Mouse (Mus musculus): Measurements from ENCODE around the gene Degs2. TPM values are rescaled to one million over a fixed set of nuclear protein-coding genes. Genes with fewer than 3 reads are reported as not detected.

The Degs2 gene
- polyA plus RNA-seq, 1 experiment from 2014 or later, result 1.1 TPM

- 90% methylated on average over 11 of the region's 11 CpGs for WGBS
- H3K4me3 ChIP-seq (ENCODE audit: low read depth, low read length), result no peak overlapping the region
- peaks cover 77% of the 10 kb centered on the region for H3K36me3 ChIP-seq (ENCODE audit: control insufficient read depth, insufficient read depth, low read length)
- no peaks in the 10 kb centered on the region for H3K27me3 ChIP-seq (replicated peaks; ENCODE audit: control insufficient read depth, insufficient read depth, low read length)
- no peak overlapping the region for H3K4me2 ChIP-seq (ENCODE audit: low read depth, low read length)
- H3K4me1 ChIP-seq (ENCODE audit: control insufficient read depth, insufficient read depth, low read length), result no peaks in the 10 kb centered on the region
- H3K27ac ChIP-seq (replicated peaks; ENCODE audit: low read depth, low read length), result no peak overlapping the region
- H3K9ac ChIP-seq (ENCODE audit: low read depth, low read length), result no peak overlapping the region
- H3K9me3 ChIP-seq (ENCODE audit: control insufficient read depth, low read length), result no peaks in the 10 kb centered on the region
- DNase-seq (ENCODE audit: low spot score) (no peak), ATAC-seq (ENCODE audit: low read depth) (no peak)
Measured at GRCm38 (mm10) chr12:108653358-108654335, 48.5 kb downstream of the Degs2 start.

- H3K4me2 ChIP-seq (ENCODE audit: low read depth, low read length), result no peak overlapping the region
- no peak overlapping the region for H3K27ac ChIP-seq (replicated peaks; ENCODE audit: low read depth, low read length)
- DNase-seq (ENCODE audit: low spot score) (peak; percentile 74), ATAC-seq (ENCODE audit: low read depth) (no peak; the same call in 1 of the 2 replicates)
- no peak overlapping the region for H3K4me3 ChIP-seq (ENCODE audit: low read depth, low read length)
- no peaks in the 10 kb centered on the region for H3K9me3 ChIP-seq (ENCODE audit: control insufficient read depth, low read length)
- 62% methylated on average over 7 of the region's 7 CpGs for WGBS
- no peak overlapping the region for H3K9ac ChIP-seq (ENCODE audit: low read depth, low read length)
- peaks cover 76% of the 10 kb centered on the region for H3K36me3 ChIP-seq (ENCODE audit: control insufficient read depth, insufficient read depth, low read length)
- H3K27me3 ChIP-seq (replicated peaks; ENCODE audit: control insufficient read depth, insufficient read depth, low read length), result no peaks in the 10 kb centered on the region
- no peaks in the 10 kb centered on the region for H3K4me1 ChIP-seq (ENCODE audit: control insufficient read depth, insufficient read depth, low read length)
Measured at GRCm38 (mm10) chr12:108651053-108651660, 51.0 kb downstream of the Degs2 start.

DNA sequence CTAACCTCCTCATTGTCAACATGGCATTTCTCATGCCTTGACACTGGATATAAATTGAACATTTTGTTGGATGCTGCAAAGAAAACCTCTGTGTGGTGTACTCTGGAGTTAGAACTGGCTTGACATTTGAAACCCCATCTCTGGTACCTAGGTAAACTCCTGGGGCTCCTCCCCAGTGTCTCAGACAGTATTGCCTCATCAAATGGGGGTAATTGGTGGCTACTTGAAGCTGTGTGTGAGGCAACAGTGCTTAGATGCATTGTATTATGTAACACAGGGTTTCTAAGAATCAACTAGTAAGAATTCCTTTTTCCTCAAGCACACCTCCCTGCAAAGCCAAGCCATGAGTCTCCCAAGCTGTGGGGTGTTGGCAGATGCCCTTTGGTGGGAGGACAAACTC, 54.3 kb downstream of the Degs2 start:
- Histone ChIP-seq H3K4me2 (ENCODE audit: low read depth, low read length) (no peak overlapping the region), H3K27me3 (replicated peaks; ENCODE audit: control insufficient read depth, insufficient read depth, low read length) (no peaks in the 10 kb centered on the region), H3K4me3 (ENCODE audit: low read depth, low read length) (no peak overlapping the region), H3K27ac (replicated peaks; ENCODE audit: low read depth, low read length) (no peak overlapping the region), H3K36me3 (ENCODE audit: control insufficient read depth, insufficient read depth, low read length) (peaks cover 47% of the 10 kb centered on the region), H3K4me1 (ENCODE audit: control insufficient read depth, insufficient read depth, low read length) (no peaks in the 10 kb centered on the region), H3K9ac (ENCODE audit: low read depth, low read length) (no peak overlapping the region), H3K9me3 (ENCODE audit: control insufficient read depth, low read length) (no peaks in the 10 kb centered on the region)
- DNase-seq (ENCODE audit: low spot score), result no peak
- ATAC-seq (ENCODE audit: low read depth), result no peak

- Histone ChIP-seq H3K36me3 (ENCODE audit: control insufficient read depth, insufficient read depth, low read length) (peaks cover 31% of the 10 kb centered on the region), H3K4me2 (ENCODE audit: low read depth, low read length) (no peak overlapping the region), H3K27me3 (replicated peaks; ENCODE audit: control insufficient read depth, insufficient read depth, low read length) (no peaks in the 10 kb centered on the region), H3K9ac (ENCODE audit: low read depth, low read length) (no peak overlapping the region), H3K27ac (replicated peaks; ENCODE audit: low read depth, low read length) (no peak overlapping the region), H3K4me1 (ENCODE audit: control insufficient read depth, insufficient read depth, low read length) (no peaks in the 10 kb centered on the region), H3K9me3 (ENCODE audit: control insufficient read depth, low read length) (no peaks in the 10 kb centered on the region), H3K4me3 (ENCODE audit: low read depth, low read length) (no peak overlapping the region)
- ATAC-seq (ENCODE audit: low read depth) (no peak), DNase-seq (ENCODE audit: low spot score) (no peak)
- 100% methylated on average over 1 of the region's 1 CpGs for whole genome bisulfite sequencing
Measured at GRCm38 (mm10) chr12:108646234-108646633, 55.9 kb downstream of the Degs2 start.

DNA sequence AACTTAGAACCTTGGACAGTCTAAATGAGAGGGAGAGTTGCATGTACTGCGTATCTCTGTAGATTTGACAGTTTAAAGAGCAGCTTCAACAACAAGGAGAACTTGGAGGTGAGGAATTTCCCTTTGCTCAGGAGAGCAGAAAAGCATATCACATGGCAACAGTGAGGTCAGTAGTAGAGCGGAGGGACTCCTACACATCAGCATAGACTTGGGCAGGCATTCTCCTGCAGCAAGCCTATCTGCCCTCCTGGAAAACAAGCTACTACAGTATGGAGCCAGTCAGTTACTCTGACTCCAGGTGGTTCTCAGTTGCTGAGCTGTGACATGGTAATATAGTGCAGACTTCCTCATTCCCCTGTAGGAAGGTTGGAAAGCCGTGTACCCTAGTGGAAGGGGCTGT, 60.1 kb downstream of the Degs2 start:
- Histone ChIP-seq H3K4me3 (ENCODE audit: low read depth, low read length) (no peak overlapping the region), H3K27me3 (replicated peaks; ENCODE audit: control insufficient read depth, insufficient read depth, low read length) (no peaks in the 10 kb centered on the region), H3K36me3 (ENCODE audit: control insufficient read depth, insufficient read depth, low read length) (no peaks in the 10 kb centered on the region), H3K27ac (replicated peaks; ENCODE audit: low read depth, low read length) (no peak overlapping the region), H3K4me2 (ENCODE audit: low read depth, low read length) (no peak overlapping the region), H3K4me1 (ENCODE audit: control insufficient read depth, insufficient read depth, low read length) (no peaks in the 10 kb centered on the region), H3K9me3 (ENCODE audit: control insufficient read depth, low read length) (no peaks in the 10 kb centered on the region), H3K9ac (ENCODE audit: low read depth, low read length) (no peak overlapping the region)
- DNase-seq (ENCODE audit: low spot score) (no peak), ATAC-seq (ENCODE audit: low read depth) (no peak)
- 95% methylated on average over 3 of the region's 3 CpGs for WGBS

DNA sequence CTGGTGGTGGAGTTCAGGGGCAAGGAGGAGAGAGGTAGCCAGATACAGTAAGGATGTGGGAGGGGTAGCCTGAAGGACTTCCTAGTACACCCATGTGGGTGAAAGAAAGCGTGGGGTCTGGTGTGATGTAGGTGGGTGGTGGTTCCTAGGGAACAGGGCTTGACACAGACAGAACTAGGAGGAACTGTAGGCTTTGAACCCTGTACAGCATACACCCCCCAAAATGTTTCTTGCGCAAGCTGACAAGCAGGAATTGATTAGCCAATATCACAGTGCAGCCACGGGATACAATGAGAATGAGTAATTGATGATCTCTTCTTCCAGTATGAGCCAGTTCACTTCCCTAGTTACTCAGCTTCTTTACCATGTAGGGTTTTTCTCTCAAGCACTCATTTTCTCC, 63.0 kb downstream of the Degs2 start:
- no peaks in the 10 kb centered on the region for H3K9me3 ChIP-seq (ENCODE audit: control insufficient read depth, low read length)
- 0 out of 2 replicates have a peak, but pooled peaks cover 8% of the 10 kb centered on the region for H3K36me3 ChIP-seq (ENCODE audit: control insufficient read depth, insufficient read depth, low read length)
- no peak overlapping the region for H3K4me2 ChIP-seq (ENCODE audit: low read depth, low read length)
- no peak overlapping the region for H3K9ac ChIP-seq (ENCODE audit: low read depth, low read length)
- no peaks in the 10 kb centered on the region for H3K27me3 ChIP-seq (replicated peaks; ENCODE audit: control insufficient read depth, insufficient read depth, low read length)
- H3K4me3 ChIP-seq (ENCODE audit: low read depth, low read length), result no peak overlapping the region
- no peak for ATAC-seq (ENCODE audit: low read depth)
- DNase-seq (ENCODE audit: low spot score), result no peak
- no peaks in the 10 kb centered on the region for H3K4me1 ChIP-seq (ENCODE audit: control insufficient read depth, insufficient read depth, low read length)
- H3K27ac ChIP-seq (replicated peaks; ENCODE audit: low read depth, low read length), result no peak overlapping the region
- 93% methylated on average over 3 of the region's 3 CpGs for WGBS

DNA sequence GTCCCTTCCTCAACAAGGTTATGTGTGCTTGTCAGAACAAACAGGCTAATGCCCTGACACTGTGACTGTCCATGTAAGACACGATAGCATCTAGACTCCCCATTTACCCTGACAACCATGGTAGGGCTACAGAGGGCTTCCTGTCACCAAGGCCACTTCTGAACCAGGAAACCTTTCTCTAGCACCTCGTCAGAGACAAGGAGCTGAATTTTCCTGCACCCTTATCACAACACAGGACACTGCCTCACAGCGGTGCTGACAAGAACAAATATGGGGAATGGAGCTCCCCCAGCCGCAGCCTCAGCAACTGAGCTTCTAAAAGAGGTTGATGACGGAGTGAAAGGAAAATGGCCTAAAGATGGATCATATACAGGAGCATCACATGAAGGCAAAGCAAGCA, 64.7 kb downstream of the Degs2 start:
- Histone ChIP-seq H3K9me3 (ENCODE audit: control insufficient read depth, low read length) (no peaks in the 10 kb centered on the region), H3K36me3 (ENCODE audit: control insufficient read depth, insufficient read depth, low read length) (0 out of 2 replicates have a peak, but pooled peaks cover 8% of the 10 kb centered on the region), H3K27me3 (replicated peaks; ENCODE audit: control insufficient read depth, insufficient read depth, low read length) (no peaks in the 10 kb centered on the region), H3K4me2 (ENCODE audit: low read depth, low read length) (no peak overlapping the region), H3K4me3 (ENCODE audit: low read depth, low read length) (no peak overlapping the region), H3K4me1 (ENCODE audit: control insufficient read depth, insufficient read depth, low read length) (no peaks in the 10 kb centered on the region), H3K27ac (replicated peaks; ENCODE audit: low read depth, low read length) (no peak overlapping the region), H3K9ac (ENCODE audit: low read depth, low read length) (no peak overlapping the region)
- WGBS, result 88% methylated on average over 5 of the region's 5 CpGs
- ATAC-seq (ENCODE audit: low read depth), result no peak
- no peak for DNase-seq (ENCODE audit: low spot score)

GRCm38 (mm10) chr12:108635501-108635900, 66.6 kb downstream of the Degs2 start:
- WGBS, result 81% methylated on average over 4 of the region's 4 CpGs
- no peak overlapping the region for H3K4me3 ChIP-seq (ENCODE audit: low read depth, low read length)
- H3K4me1 ChIP-seq (ENCODE audit: control insufficient read depth, insufficient read depth, low read length), result no peaks in the 10 kb centered on the region
- no peaks in the 10 kb centered on the region for H3K9me3 ChIP-seq (ENCODE audit: control insufficient read depth, low read length)
- no peak overlapping the region for H3K27ac ChIP-seq (replicated peaks; ENCODE audit: low read depth, low read length)
- DNase-seq (ENCODE audit: low spot score) (no peak), ATAC-seq (ENCODE audit: low read depth) (no peak)
- H3K27me3 ChIP-seq (replicated peaks; ENCODE audit: control insufficient read depth, insufficient read depth, low read length), result no peaks in the 10 kb centered on the region
- no peak overlapping the region for H3K9ac ChIP-seq (ENCODE audit: low read depth, low read length)
- no peak overlapping the region for H3K4me2 ChIP-seq (ENCODE audit: low read depth, low read length)
- H3K36me3 ChIP-seq (ENCODE audit: control insufficient read depth, insufficient read depth, low read length), result 0 out of 2 replicates have a peak, but pooled peaks cover 8% of the 10 kb centered on the region

Data from embryonic facial prominence, embryonic 14.5 days (tissue).